Mouse (Mus musculus) ES-E14 (cell line): Measurements from ENCODE around the gene Gm49384. TPM values are rescaled to one million over a fixed set of nuclear protein-coding genes. Genes with fewer than 3 reads are reported as not detected.
"Not testable (repeated sequence)": the region's sequence is repeated elsewhere in the genome, so short reads cannot be mapped to it uniquely, and the experiment has no call there.

Experiments used
- DNase-seq: peaks from one replicate; pipeline ENCODE4 v3.0.0-alpha.2; 2013; ENCODE audit warnings: low read depth, low spot score
- H3K27ac ChIP-seq: 2 replicates; pipeline ENCODE4 v1.5.1; 2012; ENCODE audit warnings: low read depth, mild to moderate bottlenecking, low read length, moderate library complexity, mixed read lengths; ENCODE audit not compliant: poor library complexity, insufficient read depth, severe bottlenecking
- H3K36me3 ChIP-seq: 2 replicates; pipeline ENCODE4 v1.6.1; 2012; ENCODE audit warnings: mild to moderate bottlenecking, low read length, moderate library complexity, mixed read lengths; ENCODE audit not compliant: control insufficient read depth, poor library complexity, insufficient read depth, severe bottlenecking
- H3K4me1 ChIP-seq, 2 experiments: fragments of 150-350 bp in 1 of 2; sonication (generic) in 1 of 2; 2 replicates each; pipeline ENCODE4 v1.6.1; 2012; ENCODE audit warnings: low read length in 2 of 2, mild to moderate bottlenecking in 1 of 2, mixed read lengths in 1 of 2; ENCODE audit not compliant: control insufficient read depth in 2 of 2, insufficient read depth in 2 of 2, poor library complexity in 1 of 2
- H3K4me3 ChIP-seq, 2 experiments: fragments of 150-350 bp in 1 of 2; sonication (generic) in 1 of 2; 2 replicates each; pipeline ENCODE4 v1.5.1; 2012; ENCODE audit warnings: low read length in 2 of 2, low read depth in 1 of 2, mild to moderate bottlenecking in 1 of 2, mixed read lengths in 1 of 2; ENCODE audit not compliant: insufficient read depth in 1 of 2, poor library complexity in 1 of 2, severe bottlenecking in 1 of 2
- H3K9ac ChIP-seq: 2 replicates; pipeline ENCODE4 v1.6.1; 2012; ENCODE audit warnings: low read depth, mild to moderate bottlenecking, low read length, mixed read lengths; ENCODE audit not compliant: poor library complexity, insufficient read depth, severe bottlenecking
- H3K9me3 ChIP-seq: fragments of 150-350 bp; sonication (generic); 2 replicates; pipeline ENCODE4 v1.6.1; 2012; ENCODE audit warnings: low read depth, mild to moderate bottlenecking, low read length; ENCODE audit not compliant: control insufficient read depth, insufficient read depth
- CHD2 ChIP-seq: IDR thresholded peaks from 2 replicates; pipeline ENCODE4 v1.6.1; 2014; ENCODE audit warnings: mild to moderate bottlenecking, low read depth, low read length, inconsistent platforms
- HCFC1 ChIP-seq: IDR thresholded peaks from 2 replicates; pipeline ENCODE4 v1.6.1; 2012; ENCODE audit warnings: low read length, inconsistent platforms, borderline replicate concordance; ENCODE audit not compliant: insufficient read depth
- MAFK ChIP-seq: IDR thresholded peaks from 2 replicates; pipeline ENCODE4 v1.6.1; 2014; ENCODE audit warnings: mild to moderate bottlenecking, low read depth, low read length, inconsistent platforms; ENCODE audit not compliant: insufficient read depth
- ZC3H11A ChIP-seq: IDR thresholded peaks from 2 replicates; pipeline ENCODE4 v1.6.1; 2012; ENCODE audit warnings: low read depth, mild to moderate bottlenecking, inconsistent platforms, low read length, borderline replicate concordance
- ZNF384 ChIP-seq: IDR thresholded peaks from 2 replicates; pipeline ENCODE4 v1.6.1; 2012; ENCODE audit warnings: low read depth, low read length, inconsistent platforms
- in situ Hi-C, 2 experiments: fragments of 600-800 bp; cut with MboI; formaldehyde crosslinking; loops; one replicate each; pipeline ENCODE4 v1.15.1; 2025; ENCODE audit warnings: low sequenced_read_pairs in 2 of 2, inconsistent platforms in 1 of 2; ENCODE audit not compliant: unreplicated experiment in 2 of 2
- total RNA-seq: library from RNA; depleted of rRNA; stranded (reverse); fragments of 300-350 nt; gene quantifications from 2 replicates; pipeline ENCODE4 v1.2.3, GENCODE M21; 2012

Gene Gm49384
- total RNA-seq, 1 experiment, result 12.1 TPM

DNA sequence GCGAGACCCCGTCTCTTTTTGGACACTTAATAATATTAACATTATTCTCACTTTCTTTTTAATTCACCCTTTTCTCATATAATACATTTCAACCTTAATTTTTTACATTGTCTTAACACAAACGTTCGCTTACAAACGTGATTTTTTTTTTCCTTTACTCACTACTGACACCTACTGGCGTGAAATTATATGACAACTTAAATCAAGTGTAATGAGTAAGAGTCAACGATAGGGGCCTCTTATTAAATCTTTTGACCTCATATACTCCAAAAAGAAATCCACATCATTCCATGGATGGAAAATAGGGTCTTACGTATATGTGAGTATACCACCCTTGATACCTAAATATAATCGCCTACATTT, 44.5 kb downstream of the Gm49384 start:
- in situ Hi-C loops, result no loop called here
- no peak overlapping the region for H3K9ac ChIP-seq
- DNase-seq, result peak; percentile 84
- TF ChIP-seq ZC3H11A (no peak), HCFC1 (no peak), ZNF384 (peak; percentile 67; the same call in 1 of the 2 replicates), MAFK (no peak), CHD2 (no peak)
- no peaks in the 10 kb centered on the region for H3K9me3 ChIP-seq
- peaks cover 14% of the 10 kb centered on the region for H3K36me3 ChIP-seq
- H3K27ac ChIP-seq, result no peak overlapping the region
- H3K4me3 ChIP-seq, result peak overlapping the region; percentile 19 to 59; a peak in 2 of 4 replicates
- H3K4me1 ChIP-seq, result peaks cover 0 to 5% of the 10 kb centered on the region in 2 experiments; a peak in 3 of 4 replicates

DNA sequence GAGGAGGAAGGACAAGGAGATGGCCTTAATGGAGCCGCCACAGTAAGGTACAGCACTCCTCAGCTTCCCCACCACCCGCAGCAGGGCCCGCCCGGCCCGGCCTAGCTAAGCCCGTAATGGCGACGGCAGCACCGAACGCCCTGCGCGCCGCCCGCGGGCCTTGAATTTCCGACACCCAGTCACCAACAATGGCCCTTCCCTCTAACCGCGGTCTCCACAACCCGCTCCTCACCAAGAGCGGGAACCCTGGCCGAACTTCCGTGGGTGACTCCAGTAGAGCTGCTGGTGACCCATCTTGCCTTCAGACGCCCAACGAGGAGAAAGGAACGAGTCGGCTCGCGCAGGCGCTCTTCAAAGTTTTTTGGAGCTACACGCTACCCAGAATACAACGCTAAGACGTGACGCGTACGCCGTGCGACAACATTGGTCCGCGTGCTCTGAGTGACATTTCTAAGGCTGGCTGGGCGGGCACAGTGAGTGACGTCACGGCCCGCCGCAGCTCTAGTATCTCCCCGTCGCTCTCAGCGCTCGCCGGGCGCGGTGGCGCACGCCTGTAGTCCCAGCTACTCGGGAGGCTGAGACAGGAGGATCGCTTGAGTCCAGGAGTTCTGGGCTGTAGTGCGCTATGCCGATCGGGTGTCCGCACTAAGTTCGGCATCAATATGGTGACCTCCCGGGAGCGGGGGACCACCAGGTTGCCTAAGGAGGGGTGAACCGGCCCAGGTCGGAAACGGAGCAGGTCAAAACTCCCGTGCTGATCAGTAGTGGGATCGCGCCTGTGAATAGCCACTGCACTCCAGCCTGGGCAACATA, 45.1 kb downstream of the Gm49384 start, which contains the start of gene Rps29:
TSS of gene Rps29 (minus strand) at position 422 of the 813 bp plus-strand sequence.
- H3K4me1 ChIP-seq, in situ Hi-C loops, H3K9me3 ChIP-seq: not testable (repeated sequence)
- DNase-seq, result peak; percentile 99
- peak within 1 kb of the TSS; percentile 92 for H3K9ac ChIP-seq
- peak; percentile 26; the same call in 1 of the 2 replicates for TF ChIP-seq MAFK
- TF ChIP-seq HCFC1, result peak; percentile 61; the same call in 1 of the 2 replicates
- H3K27ac ChIP-seq, result peak within 1 kb of the TSS; percentile 89
- H3K4me3 ChIP-seq, result peak within 1 kb of the TSS; percentile 86 to 98
- H3K36me3 ChIP-seq, result peaks cover 14% of the 10 kb centered on the region

DNA sequence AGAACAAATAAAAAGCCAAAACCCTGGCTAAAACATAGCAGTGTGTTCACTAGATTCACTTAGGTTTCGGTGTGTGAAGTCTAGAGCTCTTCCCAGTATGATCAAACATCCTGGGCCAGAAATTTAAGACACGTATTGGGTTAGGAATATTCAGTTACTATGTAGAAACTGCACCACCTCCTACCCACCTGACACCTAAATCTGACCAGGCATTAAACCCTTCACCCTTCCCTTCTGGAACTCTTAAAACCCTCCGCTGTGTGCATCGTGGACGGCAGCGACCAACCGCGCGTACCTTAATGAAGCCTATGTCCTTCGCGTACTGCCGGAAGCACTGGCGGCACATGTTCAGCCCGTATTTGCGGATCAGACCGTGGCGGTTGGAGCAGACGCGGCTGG, 45.7 kb downstream of the Gm49384 start:
- Histone ChIP-seq H3K27ac (peak overlapping the region; percentile 89), H3K4me3 (peak overlapping the region; percentile 86 to 98), H3K9me3 (no peaks in the 10 kb centered on the region), H3K9ac (peak overlapping the region; percentile 92), H3K36me3 (peaks cover 14% of the 10 kb centered on the region), H3K4me1 (peaks cover 0 to 5% of the 10 kb centered on the region in 2 experiments; a peak in 2 of 4 replicates)
- TF ChIP-seq CHD2 (no peak), HCFC1 (no peak), ZNF384 (no peak), MAFK (no peak), ZC3H11A (no peak)
- in situ Hi-C loops, result no loop called here
- no peak for DNase-seq

DNA sequence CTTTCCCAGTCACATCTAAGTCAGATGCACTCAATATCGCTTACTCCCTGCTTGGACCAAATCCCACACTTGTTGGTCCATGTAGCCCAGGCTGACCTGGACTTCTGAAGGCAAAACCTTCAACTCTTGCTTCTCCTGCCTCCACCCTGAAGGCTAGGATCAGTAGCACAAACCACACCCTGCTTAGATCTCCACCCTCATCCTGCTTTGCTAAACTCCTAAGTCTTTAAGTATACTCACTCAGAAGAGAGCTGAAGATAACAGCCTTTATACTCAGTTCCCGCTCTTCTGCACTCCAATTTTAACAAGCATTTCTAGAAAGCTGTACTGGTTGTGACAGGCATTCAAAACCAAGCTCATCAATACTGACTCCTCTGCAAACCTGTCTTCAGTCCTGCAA, 47.0 kb downstream of the Gm49384 start:
- in situ Hi-C loops, result no loop called here
- Histone ChIP-seq H3K4me1 (peaks cover 0 to 4% of the 10 kb centered on the region in 2 experiments; a peak in 2 of 4 replicates), H3K9me3 (no peaks in the 10 kb centered on the region), H3K27ac (peak overlapping the region; percentile 41; the same call in 1 of the 2 replicates), H3K36me3 (peaks cover 14% of the 10 kb centered on the region), H3K4me3 (peak overlapping the region; percentile 2 to 86; a peak in 1 of 4 replicates), H3K9ac (peak overlapping the region; percentile 92; the same call in 1 of the 2 replicates)
- no peak for DNase-seq
- no peak for TF ChIP-seq MAFK
- TF ChIP-seq ZNF384, result no peak
- TF ChIP-seq HCFC1, result no peak
- TF ChIP-seq CHD2, result no peak; the same call in 1 of the 2 replicates
- no peak for TF ChIP-seq ZC3H11A
